Mouse (Mus musculus) common myeloid progenitor, adult 5-6 weeks (primary cell): ENCODE measurements around the gene Birc5. TPM values are rescaled to one million over a fixed set of nuclear protein-coding genes. Genes with fewer than 3 reads are reported as not detected.

Source experiments
- ATAC-seq: replicated peaks from 2 replicates; pipeline ENCODE4 v1.8.0; 2016; ENCODE audit warnings: low read depth, mild to moderate bottlenecking, moderate TSS enrichment, inconsistent platforms; ENCODE audit not compliant: poor library complexity, severe bottlenecking
- total RNA-seq: library from RNA; stranded (forward); fragments of 200-1000, 187-1606 nt; gene quantifications from 2 replicates; pipeline ENCODE4 v1.2.3, GENCODE M21; 2017

Birc5 gene
- total RNA-seq, 1 experiment from 2014 or later, result 192 TPM

GRCm38 (mm10) chr11:117877917-117878745 is 29.1 kb downstream of the Birc5 start:
- ATAC-seq, result peak; percentile 67

- ATAC-seq, result 0 out of 2 replicates have a peak, but pooled peaks have one; percentile 27
Observed at GRCm38 (mm10) chr11:117878892-117879291, 29.8 kb downstream of the Birc5 start.

DNA sequence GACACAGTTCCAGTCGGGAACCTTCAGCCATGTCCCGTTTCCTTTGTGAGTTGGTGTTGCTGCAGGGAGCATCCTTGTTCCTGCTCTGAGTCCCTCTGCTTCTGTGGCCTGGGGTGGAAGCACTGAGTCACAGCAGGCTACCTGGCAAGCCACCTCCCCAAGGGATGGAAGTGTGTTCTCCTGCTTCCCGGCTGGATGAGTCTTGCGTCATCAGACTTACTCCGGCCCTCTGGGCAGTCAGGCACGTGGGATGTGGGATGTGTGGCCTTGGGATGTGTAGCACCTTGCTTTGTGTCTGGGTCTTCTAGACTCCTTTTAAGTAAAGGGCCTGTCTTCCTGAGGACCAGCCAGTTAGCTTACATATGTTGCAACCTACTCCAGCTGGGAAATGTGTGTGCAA is 30.6 kb downstream of the Birc5 start:
- no peak for ATAC-seq

DNA sequence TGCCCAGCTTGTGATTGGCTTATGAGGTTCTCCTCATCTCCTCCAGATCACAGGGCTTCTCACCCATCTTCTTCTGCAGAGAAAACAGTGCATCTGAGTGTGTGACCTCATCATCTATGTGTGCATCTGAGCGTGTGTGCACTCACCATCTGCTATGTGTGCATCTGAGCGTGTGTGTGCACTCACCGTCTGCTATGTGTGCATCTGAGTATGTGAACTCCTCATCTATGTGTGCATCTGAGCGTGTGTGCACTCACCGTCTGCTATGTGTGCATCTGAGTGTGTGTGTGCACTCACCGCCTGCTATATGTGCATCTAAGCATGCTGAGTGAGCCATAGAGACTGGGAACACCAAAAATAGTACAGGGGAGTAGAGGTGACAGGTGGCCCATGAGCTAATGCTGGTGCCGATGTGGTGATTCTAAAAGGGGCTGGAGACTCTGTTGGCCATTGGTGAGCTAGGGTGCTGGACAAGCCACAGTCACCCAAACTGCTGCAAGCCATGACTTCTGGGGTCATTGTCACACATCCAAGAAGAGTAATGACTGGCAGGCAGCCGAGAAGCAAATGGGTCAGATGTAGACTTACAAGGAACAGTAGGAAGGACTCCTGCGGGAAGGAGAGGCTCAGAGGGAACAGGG is 31.4 kb downstream of the Birc5 start:
- ATAC-seq, result no peak

GRCm38 (mm10) chr11:117880977-117881358 is 31.9 kb downstream of the Birc5 start:
- ATAC-seq, result no peak

DNA sequence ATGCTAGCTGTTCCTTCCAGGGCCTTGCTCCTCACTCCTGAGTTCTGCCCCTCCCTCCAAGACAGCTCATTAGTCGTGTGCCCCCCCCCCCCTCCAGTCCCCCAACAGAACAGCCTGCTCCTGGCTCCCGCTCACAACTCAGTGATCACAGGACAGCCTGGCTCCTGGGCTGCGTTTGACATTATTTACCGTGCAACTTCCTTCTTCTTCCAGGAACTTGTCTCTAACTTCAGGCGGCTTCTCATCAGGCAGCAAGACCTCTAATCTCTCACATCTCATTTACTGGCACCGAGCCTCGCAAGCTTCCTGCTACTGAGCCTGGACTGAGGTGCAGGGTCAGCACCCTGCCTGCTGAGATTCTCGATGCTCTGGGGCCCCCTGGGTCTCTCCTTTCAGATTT is 32.7 kb downstream of the Birc5 start:
- peak; percentile 3; the same call in 1 of the 2 replicates for ATAC-seq

DNA sequence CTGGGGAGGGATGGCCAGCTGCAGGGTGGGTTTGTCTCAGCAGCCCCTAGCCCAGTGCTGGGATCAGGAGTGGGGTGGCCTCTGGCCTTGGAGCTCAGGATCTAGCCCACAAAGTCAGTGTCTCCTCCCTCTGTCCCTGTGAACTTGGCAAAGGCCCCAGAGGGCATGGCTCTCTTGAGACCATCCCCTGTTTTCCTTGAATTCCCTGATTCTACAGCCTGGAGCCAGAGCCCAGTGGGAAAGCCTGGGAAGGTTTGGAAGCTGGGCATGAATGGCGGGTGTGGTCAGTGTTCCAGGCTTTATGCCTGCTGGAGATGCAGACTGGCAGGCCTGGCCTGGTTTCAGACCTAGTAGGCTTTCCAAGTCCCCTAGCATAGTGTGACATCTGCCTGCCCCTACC is 33.2 kb downstream of the Birc5 start:
- ATAC-seq, result no peak

DNA sequence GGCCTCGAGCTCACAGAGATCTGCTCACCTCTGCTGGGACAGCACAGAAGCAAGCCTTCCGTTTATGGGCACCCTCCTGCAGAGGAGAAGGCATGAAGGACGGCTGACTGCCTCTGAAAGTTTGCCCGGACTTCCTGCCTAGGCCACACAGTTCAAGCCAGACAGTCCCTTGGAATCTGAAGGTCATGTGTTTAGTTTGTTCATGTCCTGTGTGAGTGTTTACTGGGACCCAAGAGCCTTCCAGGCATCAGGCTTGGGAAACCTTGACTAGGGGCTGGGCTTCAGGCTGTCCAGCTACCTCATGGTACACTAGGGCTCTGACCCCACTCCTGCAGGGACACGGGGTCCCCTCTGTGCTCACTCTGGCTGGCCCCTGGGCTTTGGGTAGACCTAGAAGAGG is 36.9 kb downstream of the Birc5 start:
- ATAC-seq, result 0 out of 2 replicates have a peak, but pooled peaks have one; percentile 26

GRCm38 (mm10) chr11:117888168-117888852 is 39.3 kb downstream of the Birc5 start:
- ATAC-seq, result no peak

DNA sequence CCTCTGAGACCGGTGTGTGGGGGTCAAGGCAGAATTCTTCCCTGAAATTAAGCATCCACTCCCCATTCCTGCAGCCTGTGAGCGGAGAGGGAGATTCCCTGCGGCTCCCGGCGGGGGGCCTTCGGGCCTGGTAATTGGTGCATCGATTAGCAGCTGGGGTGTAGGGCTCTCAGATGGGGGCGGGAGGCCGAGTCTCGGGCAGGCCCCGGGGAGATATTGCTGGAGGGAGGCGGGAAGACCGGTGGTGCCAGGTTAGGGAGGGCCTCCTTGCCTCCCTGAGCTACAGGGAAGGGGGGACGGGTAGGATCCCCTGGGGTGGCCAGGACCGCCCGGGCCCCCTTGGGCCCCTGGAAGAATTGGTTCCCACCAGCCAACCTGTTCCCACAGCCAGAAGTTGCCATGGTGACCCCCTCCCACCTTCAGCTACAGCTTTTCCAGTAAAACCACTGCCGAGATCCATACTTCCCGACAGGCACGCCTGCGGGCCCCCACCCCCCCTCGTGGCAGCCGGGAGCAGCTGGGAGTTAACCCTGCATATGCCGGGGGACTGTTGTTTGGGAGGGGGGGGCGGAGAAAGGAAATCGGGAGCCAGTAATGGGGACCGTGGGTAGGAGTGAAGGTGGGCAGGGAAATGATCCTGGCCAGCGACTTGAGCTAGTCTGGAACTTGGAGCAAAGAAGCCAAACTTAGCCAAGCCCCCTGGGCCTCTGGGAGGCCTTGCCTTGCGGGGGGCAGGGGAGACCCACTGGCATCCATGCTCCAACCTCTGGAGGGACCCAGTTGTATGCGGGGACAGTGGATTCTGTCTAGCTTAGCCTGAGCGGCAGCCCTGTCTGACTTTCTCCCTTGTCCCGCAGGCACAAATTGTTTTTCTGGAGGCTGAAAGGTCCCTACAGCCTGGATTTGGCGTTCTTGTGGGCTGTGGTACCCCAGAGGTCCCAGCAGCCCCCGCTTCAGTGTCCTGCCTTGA is 40.1 kb downstream of the Birc5 start:
- no peak for ATAC-seq

DNA sequence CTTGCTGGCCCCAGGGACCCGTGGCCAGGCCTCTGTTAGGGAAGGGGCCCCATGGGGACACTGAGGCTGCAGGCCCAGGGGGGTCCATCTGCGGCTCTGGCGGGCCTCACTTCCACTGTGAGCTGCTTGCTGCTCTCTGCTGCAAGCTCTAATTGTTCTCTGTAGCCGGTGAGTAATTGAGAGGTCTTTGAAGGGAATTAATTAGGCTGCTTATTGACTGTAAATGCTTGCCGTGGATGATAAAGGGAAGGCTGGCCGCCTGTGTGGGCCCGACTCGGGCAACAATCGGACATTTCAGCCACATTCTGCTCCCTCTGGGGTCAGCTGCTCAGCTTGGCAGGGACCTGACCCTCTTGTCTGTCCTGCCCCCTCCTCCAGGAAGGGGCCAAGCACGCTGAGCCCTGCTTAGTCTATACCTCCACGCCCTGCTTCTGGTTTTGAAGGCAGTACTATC is 40.9 kb downstream of the Birc5 start:
- no peak for ATAC-seq

DNA sequence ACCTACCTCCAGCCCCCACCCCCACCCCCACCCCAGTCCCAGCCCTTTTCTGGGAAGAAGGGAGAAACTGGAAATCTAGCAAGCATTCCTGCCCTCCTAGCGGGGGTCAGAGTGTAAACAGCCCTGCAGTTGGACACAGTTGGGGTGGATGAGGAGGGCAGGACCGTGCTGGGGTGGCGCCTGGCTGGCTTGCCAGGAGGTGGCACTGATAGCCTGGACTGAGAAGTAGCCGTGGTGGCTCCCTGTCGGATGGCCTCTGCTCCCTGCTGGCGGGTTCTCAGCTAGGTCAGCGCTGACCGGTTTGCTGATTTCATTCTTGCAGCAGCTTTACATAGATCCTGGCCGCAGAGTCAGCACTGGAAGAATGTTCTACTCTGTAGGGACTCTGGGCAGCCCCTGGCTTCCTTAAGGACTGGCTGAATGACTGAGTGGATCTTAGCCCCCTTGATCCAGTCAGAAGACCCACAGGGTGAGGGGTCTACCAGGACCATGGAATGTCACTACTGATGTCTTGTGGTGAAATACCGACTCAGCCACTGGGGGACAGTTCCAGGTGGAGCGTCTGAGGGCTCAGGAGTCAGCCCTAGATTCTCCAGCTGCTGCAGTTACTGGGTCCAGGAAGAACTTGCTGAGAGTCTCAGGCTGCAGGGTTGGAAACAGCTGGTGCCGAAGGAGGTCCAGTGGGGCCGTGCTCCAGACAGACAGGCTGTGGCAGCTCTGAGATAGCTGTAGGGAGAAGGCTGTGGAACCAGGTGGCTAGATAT is 41.6 kb downstream of the Birc5 start:
- ATAC-seq, result no peak

- ATAC-seq, result 0 out of 2 replicates have a peak, but pooled peaks have one; percentile 31
Observed at GRCm38 (mm10) chr11:117891581-117892175, 42.6 kb downstream of the Birc5 start.

DNA sequence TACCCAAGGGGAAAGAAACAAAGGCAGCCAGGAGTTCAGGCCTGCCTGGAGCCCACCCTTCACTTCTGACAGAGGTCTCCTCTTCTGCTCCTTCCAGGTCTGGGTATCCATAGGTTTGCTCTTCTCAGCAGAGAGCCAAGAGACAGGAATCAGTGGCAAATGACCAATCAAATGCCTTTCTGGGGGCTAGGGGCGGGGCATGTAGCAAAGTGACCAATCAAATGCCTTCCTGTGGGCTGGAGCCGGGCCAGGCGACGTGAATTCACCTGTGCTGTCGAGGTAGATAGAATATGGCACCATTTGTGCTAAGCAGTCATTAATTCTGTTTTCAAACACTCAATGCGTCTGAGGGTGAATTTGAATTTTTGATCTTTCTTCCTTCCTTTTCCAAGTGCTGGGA is 43.1 kb downstream of the Birc5 start:
- no peak for ATAC-seq

DNA sequence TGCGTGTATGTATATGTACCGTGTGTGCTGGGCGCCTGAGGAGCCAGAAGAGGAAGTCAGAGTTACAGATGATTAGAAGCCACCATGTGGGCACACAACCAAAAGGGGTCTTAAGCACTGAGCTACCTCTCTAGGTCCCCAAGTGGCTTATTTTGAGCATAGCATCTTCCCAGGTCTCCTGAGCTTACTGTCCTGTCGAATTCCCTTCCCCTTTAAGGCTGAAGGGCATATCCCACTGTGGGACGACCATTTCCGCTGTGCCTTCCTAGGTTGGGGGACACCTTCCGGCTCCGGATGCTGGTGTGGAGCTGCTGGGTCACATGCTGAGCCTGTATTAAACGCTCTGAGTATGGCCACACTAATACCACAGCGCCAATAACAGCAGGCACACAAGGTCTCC is 45.6 kb downstream of the Birc5 start:
- ATAC-seq, result peak; percentile 50

- no peak for ATAC-seq
Observed at GRCm38 (mm10) chr11:117896533-117896932, 47.5 kb downstream of the Birc5 start.

GRCm38 (mm10) chr11:117902282-117902681 is 53.2 kb downstream of the Birc5 start:
- no peak for ATAC-seq

DNA sequence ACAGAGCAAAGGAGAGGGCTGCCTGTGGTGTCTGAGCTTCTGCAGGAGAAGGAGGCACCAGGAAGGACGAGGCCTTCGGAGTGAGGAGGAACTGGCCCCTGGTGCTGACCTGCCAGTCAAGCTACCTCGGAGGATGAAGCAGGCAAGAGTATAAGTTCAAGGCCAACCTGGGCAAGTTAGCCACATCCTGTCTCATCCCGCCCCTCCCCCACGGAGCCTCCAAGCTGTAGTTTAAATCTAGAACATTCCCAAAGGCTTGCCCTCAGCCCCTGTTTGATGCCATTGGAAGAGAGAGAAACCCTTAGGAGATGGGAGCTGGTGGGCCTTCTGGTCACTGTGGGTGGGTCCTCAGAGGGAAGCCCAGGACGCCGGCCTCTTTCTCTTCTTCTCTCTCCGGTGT is 55.4 kb downstream of the Birc5 start:
- no peak for ATAC-seq
